Mouse (Mus musculus) monocyte, adult 2 months (primary cell): ENCODE data around the gene Tagln2.

Experiments used
- DNase-seq, 2 experiments: peaks; one replicate each; pipeline ENCODE4 v3.0.0; 2022; ENCODE audit warnings: low spot score in 2 of 2, low read depth in 1 of 2

Gene Tagln2

GRCm38 (mm10) chr1:172525027-172525764 lies 25.3 kb downstream of the Tagln2 start:
- no peak for DNase-seq

GRCm38 (mm10) chr1:172525971-172526370 lies 26.1 kb downstream of the Tagln2 start:
- DNase-seq, result no peak

- DNase-seq, result no peak
Measured at GRCm38 (mm10) chr1:172526380-172527081, 26.7 kb downstream of the Tagln2 start.

- no peak for DNase-seq
Measured at GRCm38 (mm10) chr1:172527431-172527830, 27.6 kb downstream of the Tagln2 start.

GRCm38 (mm10) chr1:172528701-172529100 lies 28.9 kb downstream of the Tagln2 start:
- peak; percentile 64 to 86 for DNase-seq

- DNase-seq, result no peak
Measured at GRCm38 (mm10) chr1:172530544-172531220, 30.8 kb downstream of the Tagln2 start.

- DNase-seq, result no peak
Measured at GRCm38 (mm10) chr1:172532551-172532950, 32.7 kb downstream of the Tagln2 start.

- no peak for DNase-seq
Measured at GRCm38 (mm10) chr1:172535116-172535515, 35.3 kb downstream of the Tagln2 start.

GRCm38 (mm10) chr1:172539827-172540226 lies 40.0 kb downstream of the Tagln2 start:
- DNase-seq, result no peak

GRCm38 (mm10) chr1:172540283-172540820 lies 40.5 kb downstream of the Tagln2 start:
- DNase-seq, result no peak

GRCm38 (mm10) chr1:172546062-172546461 lies 46.2 kb downstream of the Tagln2 start:
- DNase-seq, result no peak

GRCm38 (mm10) chr1:172548501-172548900 lies 48.7 kb downstream of the Tagln2 start:
- no peak for DNase-seq

GRCm38 (mm10) chr1:172549314-172549713 lies 49.5 kb downstream of the Tagln2 start:
- DNase-seq, result no peak

- DNase-seq, result no peak
Measured at GRCm38 (mm10) chr1:172549717-172550116, 49.9 kb downstream of the Tagln2 start.

GRCm38 (mm10) chr1:172550551-172550951 lies 50.7 kb downstream of the Tagln2 start:
- peak; percentile 21 to 48 for DNase-seq

GRCm38 (mm10) chr1:172551009-172551408 lies 51.2 kb downstream of the Tagln2 start:
- DNase-seq, result no peak

- no peak for DNase-seq
Measured at GRCm38 (mm10) chr1:172552623-172553022, 52.8 kb downstream of the Tagln2 start.

GRCm38 (mm10) chr1:172555638-172556037 lies 55.8 kb downstream of the Tagln2 start, which contains the start of gene Vsig8:
Gene Vsig8, plus strand, starts transcription at chr1:172555938.
- no peak for DNase-seq
